In genomic region chr1:31019283-31019682, GRCm38 (mm10) we compare ENCODE assay signal across 13 mouse cellular contexts. TPM values are rescaled to one million over a fixed set of nuclear protein-coding genes. Genes with fewer than 3 reads are reported as not detected.
DNase-seq lines count a peak whose midpoint lies in the region; ATAC-seq and TF ChIP-seq lines count a peak whose summit lies in the region.
"Had no signal": no experiment of that assay in that cellular context is flagged by ENCODE, and none has a peak within 500 bp of the region (broad histone marks: within the 10 kb centered on the region; RNA-seq: fewer than 3 reads in every experiment).

No protein-coding gene starts in this region.

- H3K9me3 ChIP-seq in kidney, embryonic 14.5 days (ENCODE audit: control insufficient read depth, low read length): no peaks in the 10 kb centered on the region
- H3K9me3 ChIP-seq in forebrain, embryonic 14.5 days (replicated peaks; ENCODE audit: control insufficient read depth, low read length): no peaks in the 10 kb centered on the region
- no peaks in the 10 kb centered on the region for H3K9me3 ChIP-seq in hindbrain, embryonic 12.5 days (replicated peaks)
- no peaks in the 10 kb centered on the region for H3K9me3 ChIP-seq in midbrain, embryonic 15.5 days
- H3K9me3 ChIP-seq: embryonic facial prominence, embryonic 15.5 days had no signal

- H3K27me3 ChIP-seq in kidney, adult 2 months (replicated peaks; ENCODE audit: control insufficient read depth, insufficient read depth, low read length): no peaks in the 10 kb centered on the region
- no peaks in the 10 kb centered on the region for H3K27me3 ChIP-seq in kidney, embryonic 14.5 days (ENCODE audit: control insufficient read depth, insufficient read depth, low read length)
- H3K27me3 ChIP-seq in Patski: no peaks in the 10 kb centered on the region
- no peaks in the 10 kb centered on the region for H3K27me3 ChIP-seq in forebrain, embryonic 14.5 days (replicated peaks; ENCODE audit: control insufficient read depth, insufficient read depth, low read length)
- H3K27me3 ChIP-seq in hindbrain, embryonic 12.5 days: no peaks in the 10 kb centered on the region
- H3K27me3 ChIP-seq in midbrain, embryonic 15.5 days (replicated peaks): no peaks in the 10 kb centered on the region
- H3K27me3 ChIP-seq: embryonic facial prominence, embryonic 15.5 days had no signal

- ATAC-seq in kidney, embryonic 14.5 days (ENCODE audit: low FRiP score, low TSS enrichment): no peak
- peak; percentile 89 for ATAC-seq in Patski
- ATAC-seq in forebrain, embryonic 14.5 days: no peak
- no peak for ATAC-seq in hindbrain, embryonic 12.5 days (ENCODE audit: low FRiP score)
- no peak for ATAC-seq in midbrain, embryonic 15.5 days (replicated peaks)

- in situ Hi-C loops in Patski (cut with MboI; ENCODE audit: low pct_unique_long_range_greater_than_20kb): no loop called here

- H3K36me3 ChIP-seq in kidney, adult 2 months (ENCODE audit: control insufficient read depth, insufficient read depth, low read length): no peaks in the 10 kb centered on the region
- no peaks in the 10 kb centered on the region for H3K36me3 ChIP-seq in kidney, embryonic 14.5 days (ENCODE audit: control insufficient read depth, insufficient read depth, low read length)
- no peaks in the 10 kb centered on the region for H3K36me3 ChIP-seq in forebrain, embryonic 14.5 days (ENCODE audit: control insufficient read depth, insufficient read depth, low read length)
- H3K36me3 ChIP-seq in hindbrain, embryonic 12.5 days: no peaks in the 10 kb centered on the region
- H3K36me3 ChIP-seq in midbrain, embryonic 15.5 days (replicated peaks): no peaks in the 10 kb centered on the region
- H3K36me3 ChIP-seq: embryonic facial prominence, embryonic 15.5 days had no signal

- no peak for TF ChIP-seq POLR2A in kidney, adult 2 months (IDR thresholded peaks at IDR 0.05; ENCODE audit: low read depth, low read length)

- CTCF ChIA-PET in Patski (lab: Charles Lee): interaction anchor here (1.2 kb wide), 1 partner anchor 135 kb away, joined by 3 read pairs; no protein-coding TSS in a partner anchor

- 40% methylated on average over 6 of the region's 6 CpGs for WGBS in kidney, adult 2 months
- 83% methylated on average over 6 of the region's 6 CpGs for WGBS in kidney, embryonic 14.5 days
- 87% methylated on average over 6 of the region's 6 CpGs for WGBS in forebrain, embryonic 14.5 days
- 90% methylated on average over 6 of the region's 6 CpGs for WGBS in hindbrain, embryonic 12.5 days
- WGBS in midbrain, embryonic 15.5 days: 90% methylated on average over 6 of the region's 6 CpGs

- H3K9ac ChIP-seq in kidney, embryonic 14.5 days (ENCODE audit: low read depth, low read length): no peak overlapping the region
- H3K9ac ChIP-seq in forebrain, embryonic 14.5 days (ENCODE audit: low read length): no peak overlapping the region
- no peak overlapping the region for H3K9ac ChIP-seq in hindbrain, embryonic 12.5 days
- no peak overlapping the region for H3K9ac ChIP-seq in midbrain, embryonic 15.5 days
- H3K9ac ChIP-seq: embryonic facial prominence, embryonic 15.5 days had no signal

- no peak overlapping the region for H3K27ac ChIP-seq in kidney, adult 2 months (ENCODE audit: insufficient read depth, low read depth, low read length)
- no peak overlapping the region for H3K27ac ChIP-seq in kidney, embryonic 14.5 days (ENCODE audit: low read depth, low read length)
- H3K27ac ChIP-seq in forebrain, embryonic 14.5 days (ENCODE audit: low read depth, low read length): no peak overlapping the region
- H3K27ac ChIP-seq in hindbrain, embryonic 12.5 days: no peak overlapping the region
- H3K27ac ChIP-seq in midbrain, embryonic 15.5 days: no peak overlapping the region
- H3K27ac ChIP-seq: embryonic facial prominence, embryonic 15.5 days had no signal

- intact Hi-C loops in gastrocnemius, postnatal 14 days (cut with DNase I; ENCODE audit: low total_unique reads): no loop called here

- H3K4me2 ChIP-seq in kidney, embryonic 14.5 days (replicated peaks; ENCODE audit: low read depth, low read length): no peak overlapping the region
- no peak overlapping the region for H3K4me2 ChIP-seq in forebrain, embryonic 14.5 days (ENCODE audit: low read length)
- no peak overlapping the region for H3K4me2 ChIP-seq in hindbrain, embryonic 12.5 days (replicated peaks)
- no peak overlapping the region for H3K4me2 ChIP-seq in midbrain, embryonic 15.5 days
- H3K4me2 ChIP-seq: embryonic facial prominence, embryonic 15.5 days had no signal

- POLR2A ChIA-PET in Patski (lab: Charles Lee): no interaction called here

- no peak for TF ChIP-seq CTCF in kidney, adult 2 months (conservative IDR thresholded peaks at IDR 0.05; ENCODE audit: insufficient read depth, insufficient read length, low read depth, low read length)
- no peak for TF ChIP-seq CTCF in Patski (IDR thresholded peaks at IDR 0.05)

- no peak overlapping the region for H3K4me3 ChIP-seq in kidney, adult 2 months (ENCODE audit: insufficient read depth, low read depth, low read length)
- no peak overlapping the region for H3K4me3 ChIP-seq in kidney, embryonic 14.5 days (ENCODE audit: low read length)
- no peak overlapping the region for H3K4me3 ChIP-seq in forebrain, embryonic 14.5 days (ENCODE audit: low read depth, low read length)
- no peak overlapping the region for H3K4me3 ChIP-seq in hindbrain, embryonic 12.5 days
- H3K4me3 ChIP-seq in midbrain, embryonic 15.5 days: no peak overlapping the region
- H3K4me3 ChIP-seq: embryonic facial prominence, embryonic 15.5 days had no signal

- DNase-seq in kidney, adult 2 months: peak; percentile 82
- DNase-seq in Patski (ENCODE audit: low read depth, low spot score): peak; percentile 57
- peak; percentile 42 for DNase-seq in gastrocnemius, postnatal 14 days
- DNase-seq in kidney, postnatal 14 days: peak; percentile 45
- no peak for DNase-seq in forebrain, embryonic 14.5 days (ENCODE audit: low spot score)
- DNase-seq: midbrain, embryonic 14.5 days; right cerebral cortex, postnatal 14 days had no signal

- no peaks in the 10 kb centered on the region for H3K4me1 ChIP-seq in kidney, adult 2 months (ENCODE audit: control insufficient read depth, insufficient read depth, low read length)
- H3K4me1 ChIP-seq in kidney, embryonic 14.5 days (ENCODE audit: control insufficient read depth, insufficient read depth, low read length): no peaks in the 10 kb centered on the region
- no peaks in the 10 kb centered on the region for H3K4me1 ChIP-seq in forebrain, embryonic 14.5 days (ENCODE audit: control insufficient read depth, insufficient read depth, low read length)
- H3K4me1 ChIP-seq in hindbrain, embryonic 12.5 days: no peaks in the 10 kb centered on the region
- no peaks in the 10 kb centered on the region for H3K4me1 ChIP-seq in midbrain, embryonic 15.5 days
- H3K4me1 ChIP-seq: embryonic facial prominence, embryonic 15.5 days had no signal

RNA-seq across cellular contexts. Expression of gene AC153137.1, which starts 41.5 kb away (rescaled TPM):
- not detected in 2 replicates for polyA plus RNA-seq in kidney, adult 2 months (2012; rRNA removed)
- polyA plus RNA-seq in kidney, embryonic 14.5 days (2014; fragmentation: Nextera tagmentation; extraction: Ambion mirVana): not detected in 2 replicates
- not detected for polyA plus RNA-seq in Patski (2021)
- total RNA-seq in gastrocnemius, postnatal 14 days (2021): not detected
- not detected in 2 replicates for polyA plus RNA-seq in forebrain, embryonic 14.5 days (2014; fragmentation: Nextera tagmentation; extraction: Ambion mirVana)
- not detected in 2 replicates for polyA plus RNA-seq in hindbrain, embryonic 12.5 days (2016; fragmentation: Nextera tagmentation; extraction: Ambion mirVana)
- polyA plus RNA-seq in midbrain, embryonic 15.5 days (2015; fragmentation: Nextera tagmentation; extraction: Ambion mirVana): not detected in 2 replicates
- total RNA-seq: hematopoietic stem cell, adult 5-6 weeks; left cerebral cortex, postnatal 10 days had no signal
- polyA plus RNA-seq: embryonic facial prominence, embryonic 15.5 days; midbrain, embryonic 14.5 days had no signal
